Mouse (Mus musculus) erythroblast, embryonic 14.5 days (primary cell): ENCODE measurements around the gene Gapdh.
"Not testable (repeated sequence)": the region's sequence is repeated elsewhere in the genome, so short reads cannot be mapped to it uniquely, and the experiment has no call there.

ENCODE experiments used
- GATA1 ChIP-seq: IDR thresholded peaks from 2 replicates; pipeline ENCODE4 v1.6.1; 2012; ENCODE audit warnings: low read length, inconsistent platforms, mixed read lengths
- TAL1 ChIP-seq: IDR thresholded peaks from 3 replicates; pipeline ENCODE4 v1.6.1; 2012; ENCODE audit warnings: low read length, inconsistent platforms, mixed read lengths

DNA sequence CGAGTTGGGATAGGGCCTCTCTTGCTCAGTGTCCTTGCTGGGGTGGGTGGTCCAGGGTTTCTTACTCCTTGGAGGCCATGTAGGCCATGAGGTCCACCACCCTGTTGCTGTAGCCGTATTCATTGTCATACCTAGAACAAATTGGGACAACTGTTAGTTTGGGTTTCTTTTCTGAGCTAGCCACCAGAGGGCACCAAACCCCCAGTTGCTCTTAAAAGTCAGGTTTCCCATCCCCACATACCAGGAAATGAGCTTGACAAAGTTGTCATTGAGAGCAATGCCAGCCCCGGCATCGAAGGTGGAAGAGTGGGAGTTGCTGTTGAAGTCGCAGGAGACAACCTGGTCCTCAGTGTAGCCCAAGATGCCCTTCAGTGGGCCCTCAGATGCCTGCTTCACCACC lies 4.3 kb downstream of the Gapdh start:
- TF ChIP-seq GATA1, TAL1: not testable (repeated sequence)
